Mouse (Mus musculus) hindbrain, embryonic 11.5 days (tissue): ENCODE results near the gene Golga4. TPM values are rescaled to one million over a fixed set of nuclear protein-coding genes. Genes with fewer than 3 reads are reported as not detected.

Source experiments
- ATAC-seq: fragments of 200-750 bp; cut with Nextera tagmentation; 2 replicates; pipeline ENCODE4 v1.8.0; 2017; ENCODE audit warnings: mild to moderate bottlenecking, moderate TSS enrichment, moderate library complexity; ENCODE audit not compliant: low FRiP score
- DNase-seq: peaks from one replicate; pipeline ENCODE4 v3.0.0-alpha.2; 2015; ENCODE audit warnings: low spot score
- H3K27ac ChIP-seq: fragments of 300-500 bp; sonication (generic); 2 replicates; pipeline ENCODE4 v1.5.1; 2014; ENCODE audit warnings: mild to moderate bottlenecking, low read depth, low read length
- H3K27me3 ChIP-seq: fragments of 300-500 bp; sonication (generic); 2 replicates; pipeline ENCODE4 v1.6.1; 2014; ENCODE audit warnings: mild to moderate bottlenecking, low read length, moderate library complexity, mixed read lengths; ENCODE audit not compliant: control insufficient read depth, insufficient read depth
- H3K36me3 ChIP-seq: fragments of 300-500 bp; sonication (generic); 2 replicates; pipeline ENCODE4 v1.6.1; 2014; ENCODE audit warnings: mild to moderate bottlenecking, low read length, moderate library complexity, mixed read lengths; ENCODE audit not compliant: control insufficient read depth, insufficient read depth
- H3K4me1 ChIP-seq: fragments of 300-500 bp; sonication (generic); replicated peaks from 2 replicates; pipeline ENCODE4 v1.6.1; 2014; ENCODE audit warnings: low read length, mixed read lengths; ENCODE audit not compliant: control insufficient read depth, insufficient read depth
- H3K4me2 ChIP-seq: fragments of 300-500 bp; sonication (generic); replicated peaks from 2 replicates; pipeline ENCODE4 v1.6.1; 2014; ENCODE audit warnings: mild to moderate bottlenecking, low read depth, low read length
- H3K4me3 ChIP-seq: fragments of 300-500 bp; sonication (generic); 2 replicates; pipeline ENCODE4 v1.5.1; 2014; ENCODE audit warnings: low read depth, low read length
- H3K9ac ChIP-seq: fragments of 300-500 bp; sonication (generic); 2 replicates; pipeline ENCODE4 v1.6.1; 2014; ENCODE audit warnings: low read depth, low read length
- H3K9me3 ChIP-seq: fragments of 300-500 bp; sonication (generic); 2 replicates; pipeline ENCODE4 v1.6.1; 2016; ENCODE audit warnings: low read length; ENCODE audit not compliant: control insufficient read depth
- WGBS: fragments of 180-500 bp; shearing (Covaris S2); extraction: QIAGEN DNeasy Blood & Tissue Kit; methylation state at CpG from one replicate; pipeline ENCODE4 v1.1.7; 2014; 5-methylcytosine and 5-hydroxymethylcytosine counted together
- polyA plus RNA-seq: library from polyadenylated mRNA; unstranded; fragments of >200 nt; fragmentation: Nextera tagmentation; extraction: Ambion mirVana; gene quantifications from 2 replicates; pipeline ENCODE4 v1.2.1, GENCODE M21; 2014

Gene Golga4
- polyA plus RNA-seq, 1 experiment from 2014 or later = 64.8 TPM

DNA sequence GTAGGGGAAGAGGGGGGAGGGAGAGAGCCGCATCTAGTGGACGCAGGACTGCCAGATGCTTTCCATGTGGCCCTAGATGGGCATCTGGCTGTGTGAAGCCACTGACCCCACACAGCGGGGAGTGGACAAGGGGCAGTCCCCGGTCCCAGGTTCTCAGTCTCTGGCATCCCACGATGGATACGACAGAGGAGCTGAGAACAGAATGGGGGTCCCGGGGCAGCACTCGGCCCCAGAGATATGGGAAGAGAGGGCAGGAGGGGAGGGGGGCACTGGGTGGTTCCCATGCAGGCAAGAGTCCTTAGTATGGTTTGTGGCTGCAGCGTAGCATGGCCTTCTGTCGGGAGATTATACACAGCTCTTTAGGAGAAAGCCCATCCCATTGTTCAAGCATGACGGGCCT is 17.7 kb downstream of the Golga4 start:
- no peak for ATAC-seq
- WGBS = 72% methylated on average over 11 of the region's 11 CpGs
- no peak overlapping the region for H3K4me2 ChIP-seq
- no peak overlapping the region for H3K27ac ChIP-seq
- no peaks in the 10 kb centered on the region for H3K4me1 ChIP-seq
- no peaks in the 10 kb centered on the region for H3K36me3 ChIP-seq
- no peak overlapping the region for H3K9ac ChIP-seq
- H3K4me3 ChIP-seq = no peak overlapping the region
- H3K27me3 ChIP-seq = no peaks in the 10 kb centered on the region
- no peaks in the 10 kb centered on the region for H3K9me3 ChIP-seq
- DNase-seq = no peak

DNA sequence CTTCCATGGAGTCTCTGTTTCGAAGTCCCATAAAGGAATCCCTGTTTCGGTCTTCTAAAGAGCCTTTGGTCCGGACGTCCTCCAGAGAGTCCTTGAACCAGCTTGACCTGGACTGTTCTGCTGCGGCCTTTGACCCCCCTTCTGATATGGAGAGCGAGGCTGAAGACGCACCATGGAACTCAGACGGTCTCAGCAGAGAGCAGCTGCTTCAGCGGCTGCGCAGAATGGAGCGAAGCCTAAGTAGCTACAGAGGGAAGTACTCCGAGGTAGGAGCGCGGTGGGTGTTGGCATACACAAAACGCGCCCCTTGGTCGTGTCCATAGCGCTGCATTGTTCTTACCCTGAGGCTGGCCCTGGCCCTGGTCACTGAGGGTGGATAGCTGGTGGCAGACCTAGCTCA is 21.0 kb downstream of the Golga4 start:
- WGBS = 87% methylated on average over 18 of the region's 18 CpGs
- Histone ChIP-seq H3K4me1 (no peaks in the 10 kb centered on the region), H3K27ac (no peak overlapping the region), H3K9ac (no peak overlapping the region), H3K4me2 (no peak overlapping the region), H3K36me3 (no peaks in the 10 kb centered on the region), H3K4me3 (no peak overlapping the region), H3K9me3 (no peaks in the 10 kb centered on the region), H3K27me3 (no peaks in the 10 kb centered on the region)
- DNase-seq (no peak), ATAC-seq (no peak)

DNA sequence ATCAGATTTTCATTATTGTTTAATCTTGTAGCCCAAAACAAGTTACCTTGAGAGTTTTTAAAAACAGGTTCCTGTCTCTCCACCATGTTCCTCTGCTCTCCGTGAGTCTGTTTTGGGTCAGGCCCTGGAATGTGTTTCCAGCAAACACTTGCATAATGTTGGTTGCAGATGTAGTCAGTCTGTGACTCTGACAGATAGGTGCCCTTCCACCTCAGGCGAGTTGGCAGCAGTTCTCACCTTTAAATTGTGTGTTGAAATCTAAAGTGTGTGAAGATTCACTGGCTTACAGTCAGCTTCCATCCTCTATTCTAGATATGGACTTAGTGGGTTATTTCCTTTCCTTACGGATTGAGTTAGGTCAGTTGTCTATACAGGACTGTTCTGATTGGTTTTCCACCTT is 23.7 kb downstream of the Golga4 start:
- Histone ChIP-seq H3K4me2 (no peak overlapping the region), H3K9me3 (no peaks in the 10 kb centered on the region), H3K9ac (no peak overlapping the region), H3K27me3 (no peaks in the 10 kb centered on the region), H3K4me3 (no peak overlapping the region), H3K36me3 (0 out of 2 replicates have a peak, but pooled peaks cover 3% of the 10 kb centered on the region), H3K4me1 (no peaks in the 10 kb centered on the region), H3K27ac (no peak overlapping the region)
- WGBS = 82% methylated on average over 3 of the region's 3 CpGs
- no peak for DNase-seq
- ATAC-seq = no peak

DNA sequence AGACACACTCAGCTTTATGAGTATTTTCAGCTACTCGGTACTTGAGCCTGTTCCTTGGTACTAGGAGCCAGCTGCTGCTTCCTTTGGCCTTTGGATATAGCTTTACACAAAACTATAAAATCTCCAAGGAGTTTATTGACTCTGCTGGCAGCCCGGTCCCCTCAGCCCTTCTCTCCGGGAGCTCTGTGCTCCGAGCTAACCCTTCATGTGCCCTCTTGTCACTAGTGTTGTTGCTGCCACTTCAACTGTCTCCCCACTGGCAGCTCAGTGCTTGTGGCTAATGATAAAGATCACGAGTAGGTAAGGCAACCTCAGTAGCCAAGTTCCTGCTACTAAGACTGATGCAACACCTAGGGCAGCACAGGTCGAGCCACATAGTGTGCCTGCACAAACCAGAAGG is 24.6 kb downstream of the Golga4 start:
- ATAC-seq (no peak), DNase-seq (no peak)
- no peak overlapping the region for H3K4me3 ChIP-seq
- H3K9me3 ChIP-seq = no peaks in the 10 kb centered on the region
- no peaks in the 10 kb centered on the region for H3K27me3 ChIP-seq
- no peaks in the 10 kb centered on the region for H3K4me1 ChIP-seq
- 89% methylated on average over 6 of the region's 6 CpGs for WGBS
- 0 out of 2 replicates have a peak, but pooled peaks cover 3% of the 10 kb centered on the region for H3K36me3 ChIP-seq
- no peak overlapping the region for H3K27ac ChIP-seq
- no peak overlapping the region for H3K9ac ChIP-seq
- H3K4me2 ChIP-seq = no peak overlapping the region

DNA sequence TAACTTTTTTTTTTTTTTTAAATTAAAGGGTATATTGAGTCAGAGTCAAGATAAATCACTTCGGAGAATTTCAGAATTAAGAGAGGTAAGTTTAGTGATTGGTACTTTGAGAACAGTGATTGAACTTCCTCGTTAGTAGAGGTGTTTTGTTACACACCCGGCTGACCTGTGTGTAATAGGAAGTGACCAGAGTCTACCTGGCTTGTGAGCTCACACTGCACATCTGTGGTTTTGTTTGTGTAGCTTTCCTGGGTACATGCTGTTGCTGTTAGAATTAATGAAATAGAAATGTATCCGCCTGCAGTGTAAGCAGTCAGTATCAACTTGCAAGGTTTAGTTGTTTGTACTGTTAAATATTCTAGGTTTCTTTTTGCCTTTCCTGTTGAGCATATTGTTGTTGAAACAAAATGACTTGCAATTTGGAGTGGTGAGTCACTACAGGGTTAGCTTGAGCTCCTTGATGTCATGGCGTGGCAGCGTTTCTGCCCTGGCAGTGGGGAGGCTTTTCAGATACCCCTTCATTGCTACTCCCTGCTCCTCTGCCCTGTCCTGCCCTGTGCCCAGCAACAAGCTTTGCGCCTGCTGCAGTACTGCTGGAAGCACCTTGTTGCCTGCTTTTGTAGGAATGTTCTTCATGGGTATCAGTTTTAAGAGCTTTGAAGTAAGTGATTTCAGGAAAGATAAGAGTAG is 26.6 kb downstream of the Golga4 start:
- Histone ChIP-seq H3K27ac (no peak overlapping the region), H3K9me3 (no peaks in the 10 kb centered on the region), H3K9ac (no peak overlapping the region), H3K4me3 (no peak overlapping the region), H3K4me1 (no peaks in the 10 kb centered on the region), H3K27me3 (no peaks in the 10 kb centered on the region), H3K36me3 (0 out of 2 replicates have a peak, but pooled peaks cover 6% of the 10 kb centered on the region), H3K4me2 (no peak overlapping the region)
- DNase-seq (no peak), ATAC-seq (no peak)
- WGBS = 90% methylated on average over 7 of the region's 7 CpGs

DNA sequence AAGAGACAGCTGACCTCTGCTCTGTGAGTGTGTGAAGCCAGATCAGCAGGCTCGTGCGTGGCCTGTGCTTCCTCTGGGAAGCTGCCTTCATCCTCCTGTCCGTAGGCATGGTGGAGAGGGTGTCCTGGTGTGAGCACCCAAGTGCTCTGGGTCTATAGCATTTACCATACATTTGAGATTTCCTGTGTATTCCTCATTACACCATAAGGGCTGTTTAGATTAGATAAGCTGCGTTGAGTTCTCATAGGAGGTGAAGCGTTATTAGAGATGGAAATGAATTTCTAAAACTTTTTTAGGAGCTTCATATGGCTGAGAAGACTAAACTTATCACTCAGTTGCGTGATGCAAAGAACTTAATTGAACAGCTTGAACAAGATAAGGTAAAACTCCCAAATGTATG is 30.9 kb downstream of the Golga4 start:
- no peak for ATAC-seq
- WGBS = 90% methylated on average over 6 of the region's 6 CpGs
- H3K27ac ChIP-seq = no peak overlapping the region
- H3K4me1 ChIP-seq = no peaks in the 10 kb centered on the region
- no peak for DNase-seq
- H3K9me3 ChIP-seq = no peaks in the 10 kb centered on the region
- H3K4me2 ChIP-seq = no peak overlapping the region
- no peak overlapping the region for H3K9ac ChIP-seq
- H3K36me3 ChIP-seq = 0 out of 2 replicates have a peak, but pooled peaks cover 6% of the 10 kb centered on the region
- no peaks in the 10 kb centered on the region for H3K27me3 ChIP-seq
- H3K4me3 ChIP-seq = no peak overlapping the region

DNA sequence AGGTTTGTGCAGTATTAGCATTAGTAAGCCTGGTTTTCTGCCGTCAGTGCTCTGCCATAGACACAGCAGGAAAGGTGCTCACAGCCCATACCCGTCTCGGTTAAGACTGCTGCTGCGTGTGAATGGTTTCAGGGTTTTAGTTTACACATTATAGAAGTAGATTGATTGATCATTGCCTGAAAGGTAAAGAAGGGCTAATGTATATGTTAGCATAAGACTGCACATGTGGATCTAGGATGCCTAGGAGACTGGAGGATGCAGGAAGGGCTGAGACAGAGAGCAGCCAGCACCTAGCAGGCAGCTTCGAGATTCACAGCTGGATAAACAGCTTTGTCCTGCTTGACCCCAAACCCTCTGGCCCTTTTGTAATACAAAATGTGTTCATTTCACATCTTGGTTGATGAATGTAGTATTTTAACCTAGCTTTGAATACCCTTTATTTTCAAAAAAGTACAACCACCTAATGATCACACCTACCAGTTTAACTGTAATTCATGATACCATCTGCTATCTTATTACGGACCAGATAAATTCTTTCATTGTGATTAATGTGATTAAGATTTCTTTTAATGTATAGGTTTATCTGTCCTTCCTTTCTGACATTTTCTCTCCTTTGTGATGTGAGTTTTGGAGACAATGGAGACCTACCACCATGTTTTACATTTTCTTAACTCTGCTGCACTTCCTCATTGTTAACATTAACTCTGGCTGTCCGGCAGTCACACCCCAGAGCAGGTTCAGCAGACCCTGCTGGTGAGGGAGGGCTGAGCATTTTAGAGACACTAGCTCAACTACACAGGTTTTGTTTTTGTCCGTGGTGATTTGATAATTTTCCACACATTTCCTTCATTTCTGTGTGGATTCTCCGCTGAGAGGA is 31.6 kb downstream of the Golga4 start:
- DNase-seq (no peak), ATAC-seq (no peak)
- H3K9me3 ChIP-seq = no peaks in the 10 kb centered on the region
- H3K27ac ChIP-seq = no peak overlapping the region
- 77% methylated on average over 9 of the region's 9 CpGs for WGBS
- no peaks in the 10 kb centered on the region for H3K27me3 ChIP-seq
- H3K9ac ChIP-seq = no peak overlapping the region
- no peak overlapping the region for H3K4me2 ChIP-seq
- H3K4me1 ChIP-seq = no peaks in the 10 kb centered on the region
- H3K36me3 ChIP-seq = 0 out of 2 replicates have a peak, but pooled peaks cover 3% of the 10 kb centered on the region
- H3K4me3 ChIP-seq = no peak overlapping the region

DNA sequence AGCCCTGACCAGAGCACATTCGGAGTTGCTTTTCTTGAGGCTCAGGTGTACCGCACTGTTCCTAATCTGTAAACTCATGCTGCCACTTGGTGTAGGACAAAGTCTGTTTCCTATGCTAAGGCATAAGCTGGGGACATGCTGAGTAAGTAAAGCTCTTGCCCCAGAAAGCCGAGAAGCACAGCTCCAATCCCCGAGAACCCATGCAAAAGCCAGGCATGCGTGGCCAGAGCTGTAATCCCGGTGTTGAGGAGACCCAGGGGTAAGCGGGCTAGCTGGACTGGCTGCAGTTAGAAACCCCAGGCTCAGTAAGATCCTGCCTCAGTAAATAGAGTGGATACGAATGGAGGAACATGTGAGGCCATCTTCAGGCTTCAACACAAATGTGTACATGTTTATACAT is 35.8 kb downstream of the Golga4 start:
- H3K27me3 ChIP-seq = no peaks in the 10 kb centered on the region
- H3K27ac ChIP-seq = no peak overlapping the region
- no peak overlapping the region for H3K4me2 ChIP-seq
- no peak overlapping the region for H3K4me3 ChIP-seq
- no peak for ATAC-seq
- 90% methylated on average over 8 of the region's 8 CpGs for WGBS
- no peaks in the 10 kb centered on the region for H3K36me3 ChIP-seq
- H3K4me1 ChIP-seq = no peaks in the 10 kb centered on the region
- no peak for DNase-seq
- H3K9me3 ChIP-seq = no peaks in the 10 kb centered on the region
- no peak overlapping the region for H3K9ac ChIP-seq
